Mouse (Mus musculus): ENCODE data around the gene Rin2.

DNA sequence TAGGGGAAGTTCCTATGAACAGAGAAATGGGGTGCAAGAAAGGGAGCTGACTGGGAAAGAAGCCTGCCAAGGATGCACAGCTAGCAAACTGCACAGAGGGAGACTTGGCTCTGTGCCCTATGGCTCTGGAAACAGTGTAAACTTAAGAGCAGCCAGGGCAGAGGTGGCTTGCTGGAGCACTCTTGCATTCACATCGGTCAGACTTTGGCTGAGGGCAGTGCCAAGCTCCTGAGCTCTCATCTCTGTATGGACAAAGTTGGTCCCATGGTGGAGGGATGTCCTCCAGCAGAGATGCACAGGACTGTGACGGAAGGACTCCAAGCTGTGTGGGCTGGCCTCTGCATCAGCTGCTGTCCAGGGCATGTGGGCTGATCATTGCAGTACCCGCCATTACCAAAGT is 8.5 kb downstream of the Rin2 start:
- TF ChIP-seq CTCF (IDR thresholded peaks at IDR 0.05; ENCODE audit: low read depth, low read length) (no peak), POLR2A (IDR thresholded peaks at IDR 0.05; ENCODE audit: extremely low read depth, insufficient read depth, low read length) (no peak)

Data from liver, adult 2 months (tissue).